Mouse (Mus musculus) kidney, embryonic 16.5 days (tissue): ENCODE measurements at regions not wholly inside any gene's neighbourhood (a gene's known extent, or its start where the extent isn't known, plus 50 kb on each side); places are given as distances from the start of the nearest gene placed in this dataset.
A peak's percentile ranks its signal among the peaks of the same experiment; 100 is the strongest.
"Not testable (repeated sequence)": the region's sequence is repeated elsewhere in the genome, so short reads cannot be mapped to it uniquely, and the experiment has no call there.

Experiments
- ATAC-seq: fragments of 200-750 bp; cut with Nextera tagmentation; 2 replicates; pipeline ENCODE4 v1.8.0; 2017; ENCODE audit warnings: moderate TSS enrichment; ENCODE audit not compliant: low FRiP score, low TSS enrichment
- H3K27ac ChIP-seq: fragments of 300-500 bp; sonication (generic); 2 replicates; pipeline ENCODE4 v1.5.1; 2014; ENCODE audit warnings: low read length
- H3K27me3 ChIP-seq: fragments of 300-500 bp; sonication (generic); 2 replicates; pipeline ENCODE4 v1.6.1; 2014; ENCODE audit warnings: low read length, control low read depth, mixed read lengths; ENCODE audit not compliant: insufficient read depth
- H3K36me3 ChIP-seq: fragments of 300-500 bp; sonication (generic); 2 replicates; pipeline ENCODE4 v1.6.1; 2014; ENCODE audit warnings: low read length, control low read depth, mixed read lengths; ENCODE audit not compliant: insufficient read depth
- H3K4me1 ChIP-seq: fragments of 300-500 bp; sonication (generic); 2 replicates; pipeline ENCODE4 v1.6.1; 2014; ENCODE audit warnings: low read length, control low read depth, mixed read lengths; ENCODE audit not compliant: insufficient read depth
- H3K4me2 ChIP-seq: fragments of 300-500 bp; sonication (generic); replicated peaks from 2 replicates; pipeline ENCODE4 v1.6.1; 2014; ENCODE audit warnings: low read depth, low read length
- H3K4me3 ChIP-seq: fragments of 300-500 bp; sonication (generic); 2 replicates; pipeline ENCODE4 v1.5.1; 2014; ENCODE audit warnings: mild to moderate bottlenecking, low read length
- H3K9ac ChIP-seq: fragments of 300-500 bp; sonication (generic); replicated peaks from 2 replicates; pipeline ENCODE4 v1.6.1; 2014; ENCODE audit warnings: low read length
- H3K9me3 ChIP-seq: fragments of 300-500 bp; sonication (generic); 2 replicates; pipeline ENCODE4 v1.6.1; 2016; ENCODE audit warnings: low read length, control low read depth
- WGBS: fragments of 180-500 bp; shearing (Covaris S2); extraction: QIAGEN DNeasy Blood & Tissue Kit; methylation state at CpG from one replicate; pipeline ENCODE4 v1.1.7; 2014; 5-methylcytosine and 5-hydroxymethylcytosine counted together

GRCm38 (mm10) chr10:123875459-123875858 is 611.7 kb downstream of the Fam19a2 start:
- Histone ChIP-seq H3K4me1 (peaks cover 9% of the 10 kb centered on the region; the same call in 1 of the 2 replicates), H3K36me3 (no peaks in the 10 kb centered on the region), H3K4me2 (no peak overlapping the region; the same call in 1 of the 2 replicates), H3K9ac (no peak overlapping the region), H3K4me3 (no peak overlapping the region), H3K27ac (peak overlapping the region; percentile 19), H3K9me3 (no peaks in the 10 kb centered on the region), H3K27me3 (no peaks in the 10 kb centered on the region)
- 30% methylated on average over 3 of the region's 3 CpGs for WGBS
- peak; percentile 96 for ATAC-seq

- no peak overlapping the region for H3K4me3 ChIP-seq
- H3K36me3 ChIP-seq = no peaks in the 10 kb centered on the region
- ATAC-seq = peak; percentile 85
- peaks cover 9% of the 10 kb centered on the region; the same call in 1 of the 2 replicates for H3K4me1 ChIP-seq
- no peaks in the 10 kb centered on the region for H3K9me3 ChIP-seq
- no peak overlapping the region for H3K9ac ChIP-seq
- no peaks in the 10 kb centered on the region for H3K27me3 ChIP-seq
- WGBS = 19% methylated on average over 5 of the region's 5 CpGs
- peak overlapping the region; percentile 19 for H3K27ac ChIP-seq
- peak overlapping the region; percentile 0 for H3K4me2 ChIP-seq
Observed at GRCm38 (mm10) chr10:123875882-123876281, 612.1 kb downstream of the Fam19a2 start.

- H3K27ac ChIP-seq = no peak overlapping the region
Observed at GRCm38 (mm10) chr10:123888681-123889172, 624.9 kb downstream of the Fam19a2 start.

GRCm38 (mm10) chr10:123919054-123919453 is 655.3 kb downstream of the Fam19a2 start:
- H3K36me3 ChIP-seq = no peaks in the 10 kb centered on the region
- no peaks in the 10 kb centered on the region for H3K27me3 ChIP-seq
- no peaks in the 10 kb centered on the region for H3K9me3 ChIP-seq
- no peaks in the 10 kb centered on the region for H3K4me1 ChIP-seq
- ATAC-seq = no peak
- no peak overlapping the region for H3K9ac ChIP-seq
- no peak overlapping the region for H3K4me3 ChIP-seq
- no peak overlapping the region for H3K4me2 ChIP-seq
- no peak overlapping the region for H3K27ac ChIP-seq

More at GRCm38 (mm10) chr10:123888681-123889172, 624.9 kb downstream of the Fam19a2 start:
- Histone ChIP-seq H3K9ac (no peak overlapping the region), H3K4me2 (no peak overlapping the region), H3K4me3 (no peak overlapping the region), H3K9me3 (peaks cover 4% of the 10 kb centered on the region; the same call in 1 of the 2 replicates), H3K4me1 (no peaks in the 10 kb centered on the region), H3K27me3 (no peaks in the 10 kb centered on the region), H3K36me3 (no peaks in the 10 kb centered on the region)
- whole genome bisulfite sequencing = 88% methylated on average over 3 of the region's 3 CpGs
- no peak for ATAC-seq

GRCm38 (mm10) chr10:123929955-123930354 is 666.2 kb downstream of the Fam19a2 start:
- Histone ChIP-seq H3K9me3 (no peaks in the 10 kb centered on the region), H3K9ac (no peak overlapping the region), H3K4me1 (no peaks in the 10 kb centered on the region), H3K4me3 (no peak overlapping the region), H3K27ac (no peak overlapping the region), H3K4me2 (no peak overlapping the region), H3K27me3 (no peaks in the 10 kb centered on the region), H3K36me3 (no peaks in the 10 kb centered on the region)
- 76% methylated on average over 1 of the region's 1 CpGs for WGBS
- ATAC-seq = no peak

- not testable (repeated sequence) for H3K9me3 ChIP-seq, ATAC-seq, H3K4me3 ChIP-seq, H3K4me1 ChIP-seq, H3K27me3 ChIP-seq, H3K4me2 ChIP-seq, H3K9ac ChIP-seq, H3K27ac ChIP-seq, H3K36me3 ChIP-seq
- 81% methylated on average over 4 of the region's 4 CpGs for WGBS
Observed at GRCm38 (mm10) chr10:123938732-123939131, 674.9 kb downstream of the Fam19a2 start.
